Mouse (Mus musculus): ENCODE results near the gene Fgf4.

GRCm38 (mm10) chr7:144811521-144811920 is 35.6 kb upstream of the Fgf4 start:
- no peak for TF ChIP-seq GATA1 (IDR thresholded peaks at IDR 0.05; ENCODE audit: low read length)
- no peak for TF ChIP-seq TAL1 (IDR thresholded peaks at IDR 0.05; ENCODE audit: low read length)

Data from erythroblast, embryonic 14.5 days (primary cell).